Mouse (Mus musculus) limb, embryonic 14.5 days (tissue): ENCODE measurements at regions not wholly inside any gene's neighbourhood (a gene's known extent, or its start where the extent isn't known, plus 50 kb on each side); places are given as distances from the start of the nearest gene placed in this dataset.

Source experiments
- ATAC-seq: fragments of 200-750 bp; cut with Nextera tagmentation; 2 replicates; pipeline ENCODE4 v1.8.0; 2017; ENCODE audit warnings: low read depth, moderate number of reproducible peaks, moderate TSS enrichment; ENCODE audit not compliant: low FRiP score
- DNase-seq: peaks from one replicate; pipeline ENCODE4 v3.0.0-alpha.2; 2015; ENCODE audit warnings: low spot score
- H3K27ac ChIP-seq: fragments of 300-500 bp; sonication (generic); replicated peaks from 2 replicates; pipeline ENCODE4 v1.5.1; 2014; ENCODE audit warnings: low read depth, mild to moderate bottlenecking, low read length, moderate library complexity, mixed read lengths
- H3K27me3 ChIP-seq: fragments of 300-500 bp; sonication (generic); 2 replicates; pipeline ENCODE4 v1.6.1; 2014; ENCODE audit warnings: low read length, mixed read lengths; ENCODE audit not compliant: control insufficient read depth, insufficient read depth
- H3K36me3 ChIP-seq: fragments of 300-500 bp; sonication (generic); 2 replicates; pipeline ENCODE4 v1.6.1; 2014; ENCODE audit warnings: mild to moderate bottlenecking, low read length, moderate library complexity, mixed read lengths; ENCODE audit not compliant: control insufficient read depth, insufficient read depth
- H3K4me1 ChIP-seq: fragments of 300-500 bp; sonication (generic); 2 replicates; pipeline ENCODE4 v1.6.1; 2014; ENCODE audit warnings: antibody characterized with exemption, low read length, mixed read lengths; ENCODE audit not compliant: control insufficient read depth, insufficient read depth
- H3K4me2 ChIP-seq: fragments of 300-500 bp; sonication (generic); replicated peaks from 2 replicates; pipeline ENCODE4 v1.6.1; 2014; ENCODE audit warnings: low read depth, mild to moderate bottlenecking, low read length, moderate library complexity; ENCODE audit not compliant: severe bottlenecking
- H3K4me3 ChIP-seq: fragments of 300-500 bp; sonication (generic); replicated peaks from 2 replicates; pipeline ENCODE4 v1.5.1; 2014; ENCODE audit warnings: low read length
- H3K9ac ChIP-seq: fragments of 300-500 bp; sonication (generic); 2 replicates; pipeline ENCODE4 v1.6.1; 2014; ENCODE audit warnings: mild to moderate bottlenecking, low read depth, low read length, moderate library complexity; ENCODE audit not compliant: severe bottlenecking
- H3K9me3 ChIP-seq: fragments of 300-500 bp; sonication (generic); 2 replicates; pipeline ENCODE4 v1.6.1; 2016; ENCODE audit warnings: low read length; ENCODE audit not compliant: control insufficient read depth
- POLR2A ChIP-seq: fragments of 200-500 bp; IDR thresholded peaks from 2 replicates; pipeline ENCODE4 v1.8.0; 2012; ENCODE audit warnings: inconsistent platforms, mild to moderate bottlenecking, moderate library complexity, borderline replicate concordance; ENCODE audit not compliant: insufficient read depth, insufficient read length; ENCODE audit errors: extremely low read depth
- WGBS: fragments of 180-500 bp; shearing (Covaris S2); extraction: QIAGEN DNeasy Blood & Tissue Kit; methylation state at CpG from one replicate; pipeline ENCODE4 v1.1.7; 2014; 5-methylcytosine and 5-hydroxymethylcytosine counted together

- Histone ChIP-seq H3K4me2 (no peak overlapping the region), H3K36me3 (no peaks in the 10 kb centered on the region), H3K27me3 (no peaks in the 10 kb centered on the region), H3K27ac (no peak overlapping the region), H3K4me3 (no peak overlapping the region), H3K9me3 (no peaks in the 10 kb centered on the region), H3K4me1 (no peaks in the 10 kb centered on the region), H3K9ac (no peak overlapping the region)
- ATAC-seq (no peak), DNase-seq (no peak)
- 86% methylated on average over 1 of the region's 1 CpGs for WGBS
- TF ChIP-seq POLR2A: no peak
Measured at GRCm38 (mm10) chr19:15510395-15510794, 436.7 kb downstream of the Psat1 start.

- DNase-seq (no peak), ATAC-seq (no peak)
- Histone ChIP-seq H3K4me3 (no peak overlapping the region), H3K27me3 (no peaks in the 10 kb centered on the region), H3K9ac (no peak overlapping the region), H3K27ac (no peak overlapping the region), H3K9me3 (no peaks in the 10 kb centered on the region), H3K4me1 (no peaks in the 10 kb centered on the region), H3K4me2 (no peak overlapping the region), H3K36me3 (no peaks in the 10 kb centered on the region)
- WGBS: 60% methylated on average over 1 of the region's 1 CpGs
- no peak for TF ChIP-seq POLR2A
Measured at GRCm38 (mm10) chr19:15502985-15503354, 444.2 kb downstream of the Psat1 start.

GRCm38 (mm10) chr19:15502315-15502984 is 444.7 kb downstream of the Psat1 start:
- 22% methylated on average over 9 of the region's 9 CpGs for WGBS
- H3K27me3 ChIP-seq: no peaks in the 10 kb centered on the region

GRCm38 (mm10) chr19:15495532-15495931 is 451.6 kb downstream of the Psat1 start:
- TF ChIP-seq POLR2A: no peak
- 84% methylated on average over 1 of the region's 1 CpGs for WGBS
- Histone ChIP-seq H3K27ac (no peak overlapping the region), H3K4me3 (no peak overlapping the region), H3K27me3 (no peaks in the 10 kb centered on the region), H3K36me3 (no peaks in the 10 kb centered on the region), H3K9me3 (no peaks in the 10 kb centered on the region), H3K4me1 (no peaks in the 10 kb centered on the region), H3K9ac (no peak overlapping the region), H3K4me2 (no peak overlapping the region)
- ATAC-seq: no peak
- DNase-seq: no peak

More at GRCm38 (mm10) chr19:15502315-15502984, 444.7 kb downstream of the Psat1 start:
- no peaks in the 10 kb centered on the region for H3K9me3 ChIP-seq
- no peak overlapping the region for H3K4me3 ChIP-seq
- no peak overlapping the region for H3K4me2 ChIP-seq
- no peaks in the 10 kb centered on the region for H3K4me1 ChIP-seq
- H3K9ac ChIP-seq: no peak overlapping the region
- no peak overlapping the region for H3K27ac ChIP-seq
- no peak for ATAC-seq
- H3K36me3 ChIP-seq: no peaks in the 10 kb centered on the region
- TF ChIP-seq POLR2A: no peak
- DNase-seq: no peak

- Histone ChIP-seq H3K27ac (no peak overlapping the region), H3K4me3 (no peak overlapping the region), H3K4me1 (no peaks in the 10 kb centered on the region), H3K27me3 (no peaks in the 10 kb centered on the region), H3K9ac (no peak overlapping the region), H3K36me3 (no peaks in the 10 kb centered on the region), H3K4me2 (no peak overlapping the region), H3K9me3 (no peaks in the 10 kb centered on the region)
- no peak for ATAC-seq
- TF ChIP-seq POLR2A: no peak
- 81% methylated on average over 5 of the region's 5 CpGs for WGBS
- no peak for DNase-seq
Measured at GRCm38 (mm10) chr19:15487576-15487975, 459.6 kb downstream of the Psat1 start.
